Mouse (Mus musculus): ENCODE measurements around the gene Mettl5.

DNA sequence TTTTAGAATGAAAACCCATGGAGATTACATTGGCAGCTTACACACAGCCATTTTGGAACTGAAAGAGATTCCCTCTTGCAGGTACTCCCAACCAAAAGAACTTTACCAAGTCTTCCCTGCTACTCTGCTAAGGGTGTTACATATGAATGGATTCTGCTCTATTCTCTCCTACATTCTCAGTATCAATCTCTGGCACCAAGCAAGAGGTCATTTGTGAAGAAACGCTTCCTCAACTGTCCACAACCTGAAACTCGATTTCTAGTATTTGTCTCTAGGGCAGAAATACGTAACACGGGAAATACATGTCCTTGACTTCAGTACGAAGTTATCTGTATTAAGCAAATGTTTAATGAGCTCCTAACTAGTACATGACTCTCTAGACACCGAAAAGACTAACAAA, 834 bp downstream of the Mettl5 start:
- TF ChIP-seq CTCF (IDR thresholded peaks at IDR 0.05; ENCODE audit: borderline replicate concordance, control insufficient read depth, extremely low read depth, insufficient read depth, low read length, poor library complexity) = no peak
- TF ChIP-seq POLR2A (IDR thresholded peaks at IDR 0.05; ENCODE audit: control insufficient read depth, extremely low read depth, insufficient read depth, low read length, poor library complexity) = no peak
